Mouse (Mus musculus) cerebellum, adult 11 months (tissue): ENCODE data around the gene Gin1.
"Not testable (repeated sequence)": the region's sequence is repeated elsewhere in the genome, so short reads cannot be mapped to it uniquely, and the experiment has no call there.

ENCODE experiments used
- DNase-seq: peaks from one replicate; pipeline ENCODE4 v3.0.0; 2022

The Gin1 gene

GRCm38 (mm10) chr1:97769904-97770753 is at the start of gene Gin1, which contains the start of gene Ppip5k2:
Gene Gin1, plus strand, starts transcription at chr1:97770172.
Gene Ppip5k2, minus strand, starts transcription at chr1:97770411.
- peak; percentile 94 for DNase-seq

DNA sequence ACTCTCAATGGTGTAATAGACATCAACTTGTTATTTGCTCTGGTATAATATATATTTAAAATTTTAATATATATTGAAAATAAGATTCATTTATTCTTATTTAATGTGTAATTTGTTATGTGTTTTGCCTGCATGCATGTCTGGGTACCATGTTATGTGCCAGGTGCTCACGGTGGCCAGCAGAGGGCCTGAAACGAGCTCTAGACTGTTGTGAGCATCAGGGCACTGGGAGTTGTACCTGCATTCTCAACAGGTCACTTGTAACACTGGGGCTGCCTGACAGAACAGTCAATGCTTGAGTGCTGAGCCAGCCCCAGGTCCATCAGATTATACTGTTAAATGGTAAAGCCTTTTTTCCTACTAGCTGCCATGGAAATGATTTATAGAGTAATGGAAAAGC is 43.2 kb upstream of the Gin1 start:
- DNase-seq: no peak

DNA sequence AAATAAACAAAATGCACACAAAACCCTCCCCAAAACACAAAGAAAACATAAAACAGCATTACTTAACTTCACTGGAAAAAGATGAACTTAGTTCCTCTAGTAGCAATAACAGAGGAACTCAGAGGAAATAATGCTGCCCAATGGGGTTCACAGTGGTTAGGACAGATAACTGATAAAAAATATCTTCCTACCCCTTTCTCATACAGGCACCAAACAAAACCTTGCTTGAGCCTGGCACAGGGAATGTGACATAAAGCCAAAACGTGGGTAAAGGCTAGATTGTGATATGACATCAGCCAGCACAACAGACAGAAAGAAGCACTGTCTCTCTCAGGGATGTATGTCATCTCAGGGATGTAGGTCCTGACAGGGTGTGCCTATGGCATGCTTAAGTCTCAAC is 40.6 kb upstream of the Gin1 start:
- no peak for DNase-seq

- no peak for DNase-seq
Observed at GRCm38 (mm10) chr1:97743063-97743462, 26.9 kb upstream of the Gin1 start.

DNA sequence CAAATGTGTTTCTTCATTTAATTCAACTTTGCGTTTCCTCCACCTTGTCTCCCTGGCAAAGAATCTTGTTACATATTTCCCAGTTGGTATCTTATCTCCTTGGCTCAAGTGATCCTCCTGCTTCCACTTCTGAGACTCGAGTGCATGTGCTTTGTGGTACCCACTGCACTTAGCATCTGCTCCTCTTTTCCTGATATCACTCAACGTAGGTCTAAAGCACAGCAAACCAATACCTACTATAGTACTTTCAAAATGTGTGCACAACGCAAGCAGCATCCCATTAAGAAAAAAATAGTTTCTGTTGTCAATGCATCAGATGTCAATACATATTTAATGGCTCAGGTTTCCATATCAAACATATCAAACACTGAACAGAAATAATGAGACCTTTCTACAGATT is 24.3 kb upstream of the Gin1 start:
- DNase-seq: no peak

DNA sequence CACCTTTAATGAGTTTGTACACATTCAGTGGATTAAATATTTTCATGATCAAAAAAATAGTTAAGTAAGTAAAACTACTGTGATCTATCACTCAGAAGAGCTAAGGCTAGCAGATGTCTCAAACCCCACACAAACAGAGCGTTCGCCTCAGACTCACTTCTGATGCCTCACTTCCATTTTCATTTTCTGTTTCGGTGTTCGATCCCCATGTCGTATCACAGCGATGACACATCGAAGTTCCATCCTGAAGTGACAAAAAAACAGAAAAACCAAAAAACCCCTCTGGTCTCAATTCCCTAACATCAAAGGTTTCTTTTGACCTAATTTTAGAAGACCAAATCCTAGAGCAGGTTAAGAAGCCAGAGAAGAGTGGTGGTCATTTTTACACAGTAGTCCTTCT is 23.7 kb upstream of the Gin1 start:
- DNase-seq: no peak

- DNase-seq: no peak
Observed at GRCm38 (mm10) chr1:97748163-97748562, 21.8 kb upstream of the Gin1 start.

DNA sequence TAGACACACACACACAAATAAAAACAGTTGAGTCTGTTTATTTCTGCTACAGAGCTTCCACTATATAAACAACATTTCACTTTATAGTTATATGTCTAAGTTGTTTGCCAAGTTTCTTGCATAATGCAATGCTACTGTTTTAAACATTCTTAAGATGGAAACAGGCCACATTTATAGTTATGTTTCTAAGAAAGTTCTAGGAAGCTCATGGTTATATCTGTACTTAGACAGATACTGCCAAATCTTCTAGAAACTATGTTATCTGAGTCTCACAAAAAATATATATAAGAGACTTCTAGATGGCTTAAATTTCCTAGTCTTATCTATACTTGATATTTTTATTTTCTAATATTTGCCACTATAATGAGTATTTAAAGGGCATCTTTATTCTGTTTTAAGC is 16.8 kb upstream of the Gin1 start:
- DNase-seq: no peak

DNA sequence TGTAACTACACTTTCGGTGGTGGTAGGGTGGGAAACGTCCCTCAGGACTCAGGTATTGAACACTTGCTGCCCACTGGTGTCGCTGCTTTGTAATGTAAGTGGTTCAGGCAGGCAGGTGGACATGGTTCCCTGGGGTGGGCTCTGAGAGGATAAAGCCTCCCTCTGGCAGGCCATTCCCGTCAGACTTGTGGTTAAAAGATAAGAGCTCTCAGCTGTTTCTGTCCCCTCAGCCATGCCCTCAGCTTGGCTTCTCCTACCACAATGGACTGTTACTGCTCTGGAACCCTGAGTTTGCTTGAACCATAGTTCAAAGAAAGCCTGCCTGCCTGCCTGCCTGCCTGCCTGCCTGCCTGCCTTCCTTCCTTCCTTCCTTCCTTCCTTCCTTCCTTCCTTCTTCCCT is 15.6 kb upstream of the Gin1 start:
- DNase-seq: no peak

GRCm38 (mm10) chr1:97759841-97760240 is 10.1 kb upstream of the Gin1 start:
- DNase-seq: no peak

DNA sequence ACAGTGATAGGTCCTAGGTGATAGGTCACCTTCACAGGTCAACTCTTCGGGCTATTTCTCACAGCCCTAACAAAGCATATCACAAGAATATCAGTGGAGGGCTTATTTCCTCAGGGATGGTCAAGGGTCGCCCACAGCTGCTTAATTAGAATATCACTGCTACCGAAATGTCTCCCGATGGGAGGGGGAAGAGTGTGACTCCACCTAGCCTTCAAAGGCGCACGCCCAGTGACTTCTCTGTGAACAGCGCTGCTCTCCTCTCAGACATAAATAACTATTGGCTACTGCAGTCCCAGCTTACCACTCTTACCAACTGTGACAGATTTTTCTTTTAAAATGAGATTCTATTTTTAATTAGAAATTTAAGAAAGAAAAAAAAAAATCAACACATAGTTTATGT is 9.4 kb upstream of the Gin1 start:
- DNase-seq: no peak

GRCm38 (mm10) chr1:97761477-97761876 is 8.5 kb upstream of the Gin1 start:
- no peak for DNase-seq

DNA sequence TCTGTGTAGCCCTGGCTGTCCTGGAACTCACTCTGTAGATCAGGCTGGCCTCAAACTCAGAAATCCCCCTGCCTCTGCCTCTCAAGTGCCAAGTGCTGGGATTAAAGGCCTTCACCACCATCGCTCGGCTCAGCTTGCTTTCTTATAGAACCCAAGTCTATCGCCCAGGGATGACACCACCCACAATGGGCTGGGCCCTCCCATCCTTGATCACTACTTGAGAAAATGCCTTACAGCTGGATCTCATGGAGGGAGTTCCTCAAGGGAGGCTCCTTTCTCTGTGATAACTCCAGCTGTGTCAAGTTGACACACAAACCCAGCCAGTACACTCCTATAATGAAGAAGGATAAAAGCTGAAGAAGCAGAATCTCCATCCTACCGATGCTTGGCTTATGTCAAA is 4.3 kb upstream of the Gin1 start:
- DNase-seq: not testable (repeated sequence)

GRCm38 (mm10) chr1:97768089-97768488 is 1.9 kb upstream of the Gin1 start:
- DNase-seq: no peak

DNA sequence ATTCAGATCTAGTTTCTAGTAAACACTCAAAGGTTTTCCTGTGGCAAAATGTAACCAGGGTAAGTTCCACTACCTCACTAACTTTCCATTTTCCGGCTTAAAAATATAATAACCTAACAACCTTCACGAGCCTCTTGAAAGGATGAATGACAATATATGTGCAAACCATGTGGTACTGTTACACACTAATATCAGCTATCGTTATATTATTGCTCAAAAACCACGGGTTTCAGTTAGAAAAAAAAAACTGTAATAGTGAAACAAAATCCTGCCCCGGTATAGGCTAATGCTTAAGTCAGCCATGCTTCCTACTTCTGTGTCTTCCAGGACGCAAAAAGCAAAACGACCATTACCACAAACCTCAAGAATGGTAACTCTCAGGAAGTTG is 1.1 kb upstream of the Gin1 start:
- DNase-seq: no peak

GRCm38 (mm10) chr1:97769294-97769903 is 573 bp upstream of the Gin1 start:
- DNase-seq: peak; percentile 29

DNA sequence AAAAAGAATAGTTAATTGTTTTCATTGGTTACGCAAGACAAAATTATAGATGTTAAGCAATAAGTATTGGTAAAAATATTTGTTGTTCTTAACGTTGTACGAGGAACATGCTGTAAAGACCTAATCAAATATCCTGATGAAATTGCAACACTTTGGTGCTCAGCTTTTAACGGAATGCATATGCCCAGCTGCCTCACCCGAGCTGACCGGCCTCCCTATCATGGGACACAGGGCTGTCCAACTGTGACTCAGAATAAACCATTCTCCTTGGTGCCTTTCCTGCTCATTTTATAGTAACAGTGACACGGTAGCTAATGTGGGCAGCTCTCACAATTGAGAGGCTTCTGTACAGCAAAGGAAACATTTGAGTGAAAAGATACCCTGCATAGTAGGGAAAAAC is 1.1 kb downstream of the Gin1 start:
- DNase-seq: no peak

- DNase-seq: no peak
Observed at GRCm38 (mm10) chr1:97771727-97772126, 1.8 kb downstream of the Gin1 start.

- DNase-seq: no peak
Observed at GRCm38 (mm10) chr1:97773362-97773761, 3.4 kb downstream of the Gin1 start.

GRCm38 (mm10) chr1:97773973-97774372 is 4.0 kb downstream of the Gin1 start:
- DNase-seq: no peak

- DNase-seq: no peak
Observed at GRCm38 (mm10) chr1:97781674-97782073, 11.7 kb downstream of the Gin1 start.

GRCm38 (mm10) chr1:97784928-97785327 is 15.0 kb downstream of the Gin1 start:
- DNase-seq: no peak

- no peak for DNase-seq
Observed at GRCm38 (mm10) chr1:97785685-97786393, 15.9 kb downstream of the Gin1 start.

DNA sequence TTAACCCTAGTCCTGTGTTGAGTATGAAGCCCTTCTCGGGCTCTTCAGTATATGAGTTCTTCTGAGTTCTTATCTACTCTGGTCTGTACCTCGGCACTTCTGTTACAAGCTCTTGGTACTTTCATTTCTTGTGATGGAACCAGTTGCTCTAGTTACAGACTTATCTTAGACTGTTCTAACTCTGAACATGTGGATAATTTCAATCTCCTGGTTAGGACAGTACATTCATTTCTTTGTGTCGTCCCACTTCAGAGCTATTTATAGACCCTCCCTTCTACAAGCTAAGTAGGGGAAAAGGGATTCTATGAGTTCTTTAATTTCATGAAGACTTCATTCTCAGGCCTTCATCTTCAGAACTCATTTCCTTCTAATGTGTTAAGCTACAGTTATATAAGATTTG is 17.7 kb downstream of the Gin1 start:
- no peak for DNase-seq
